Mouse (Mus musculus): ENCODE data around the gene Pkhd1. TPM values are rescaled to one million over a fixed set of nuclear protein-coding genes. Genes with fewer than 3 reads are reported as not detected.

Pkhd1 gene
- total and polyA plus RNA-seq, 2 experiments from 2014 or later: 0.38 TPM; not detected in 1

DNA sequence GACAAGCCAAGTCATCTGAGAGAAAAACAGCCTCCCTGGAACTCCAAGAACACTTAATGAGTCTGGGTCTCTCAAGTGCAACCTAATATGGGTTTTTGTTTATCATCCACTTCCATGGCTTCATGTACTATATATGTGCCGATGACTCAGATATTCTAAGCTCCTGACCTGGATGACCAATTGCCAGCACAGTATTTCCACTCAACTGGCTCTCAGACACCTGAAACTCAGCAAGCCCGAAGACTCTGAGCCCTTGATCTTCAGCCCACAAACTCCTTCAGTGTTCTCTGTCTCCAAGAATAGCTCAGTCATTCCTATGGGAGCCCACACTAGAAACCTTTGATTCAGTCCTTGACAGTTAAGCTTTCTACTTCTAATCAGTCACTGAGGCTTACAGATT is 17.0 kb upstream of the Pkhd1 start:
- Histone ChIP-seq H3K9me3 (replicated peaks; ENCODE audit: control insufficient read depth, low read length) (no peaks in the 10 kb centered on the region), H3K27ac (ENCODE audit: low read depth) (no peak overlapping the region), H3K4me2 (ENCODE audit: low read depth, low read length) (no peak overlapping the region), H3K27me3 (ENCODE audit: control insufficient read depth, insufficient read depth, low read length) (no peaks in the 10 kb centered on the region), H3K36me3 (replicated peaks; ENCODE audit: control insufficient read depth, insufficient read depth, low read length) (no peaks in the 10 kb centered on the region), H3K4me3 (ENCODE audit: low read depth, low read length) (no peak overlapping the region), H3K4me1 (ENCODE audit: control insufficient read depth, insufficient read depth) (no peaks in the 10 kb centered on the region), H3K9ac (replicated peaks; ENCODE audit: low read depth, low read length) (no peak overlapping the region)
- WGBS: 51% methylated on average over 2 of the region's 2 CpGs
- DNase-seq (ENCODE audit: low spot score) (no peak), ATAC-seq (ENCODE audit: insufficient read depth, low read depth) (no peak)
- TF ChIP-seq EP300 (IDR thresholded peaks at IDR 0.05; ENCODE audit: low read depth) (no peak), CTCF (IDR thresholded peaks at IDR 0.05; ENCODE audit: low read depth) (no peak)

DNA sequence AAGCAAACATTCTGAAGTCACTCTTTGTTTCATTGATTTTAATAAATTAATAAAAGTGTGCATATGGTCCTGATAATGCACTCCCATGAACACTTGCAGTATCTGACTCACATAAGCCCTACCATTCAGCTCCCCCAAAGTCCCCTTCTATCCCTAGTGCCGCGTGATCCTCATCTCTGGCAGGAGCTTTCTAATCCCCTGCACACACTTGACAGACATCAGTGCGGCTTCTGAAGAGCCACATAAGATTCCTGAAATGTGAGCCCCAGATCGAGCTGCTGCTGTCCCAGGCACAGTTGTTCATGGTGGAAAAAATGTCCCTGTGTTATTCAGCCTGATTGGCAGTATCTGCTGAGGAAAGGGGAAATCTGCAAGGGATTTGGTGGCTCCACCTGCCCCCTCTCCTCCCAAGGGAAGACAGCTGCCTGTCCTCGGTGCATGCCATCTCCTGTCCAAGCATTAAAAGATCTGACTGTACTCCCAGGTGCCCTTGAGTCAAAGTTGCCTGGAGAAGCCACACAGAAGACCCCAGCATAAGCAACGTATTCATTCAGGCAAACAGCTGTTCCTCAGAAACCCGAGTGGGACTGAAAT is 15.5 kb upstream of the Pkhd1 start:
- Histone ChIP-seq H3K9ac (replicated peaks; ENCODE audit: low read depth, low read length) (no peak overlapping the region), H3K4me1 (ENCODE audit: control insufficient read depth, insufficient read depth) (no peaks in the 10 kb centered on the region), H3K36me3 (replicated peaks; ENCODE audit: control insufficient read depth, insufficient read depth, low read length) (no peaks in the 10 kb centered on the region), H3K4me2 (ENCODE audit: low read depth, low read length) (no peak overlapping the region), H3K4me3 (ENCODE audit: low read depth, low read length) (no peak overlapping the region), H3K9me3 (replicated peaks; ENCODE audit: control insufficient read depth, low read length) (no peaks in the 10 kb centered on the region), H3K27ac (ENCODE audit: low read depth) (no peak overlapping the region), H3K27me3 (ENCODE audit: control insufficient read depth, insufficient read depth, low read length) (no peaks in the 10 kb centered on the region)
- no peak for DNase-seq (ENCODE audit: low spot score)
- 74% methylated on average over 7 of the region's 7 CpGs for WGBS
- no peak for ATAC-seq (ENCODE audit: insufficient read depth, low read depth)
- TF ChIP-seq CTCF (IDR thresholded peaks at IDR 0.05; ENCODE audit: low read depth): no peak
- no peak for TF ChIP-seq EP300 (IDR thresholded peaks at IDR 0.05; ENCODE audit: low read depth)

DNA sequence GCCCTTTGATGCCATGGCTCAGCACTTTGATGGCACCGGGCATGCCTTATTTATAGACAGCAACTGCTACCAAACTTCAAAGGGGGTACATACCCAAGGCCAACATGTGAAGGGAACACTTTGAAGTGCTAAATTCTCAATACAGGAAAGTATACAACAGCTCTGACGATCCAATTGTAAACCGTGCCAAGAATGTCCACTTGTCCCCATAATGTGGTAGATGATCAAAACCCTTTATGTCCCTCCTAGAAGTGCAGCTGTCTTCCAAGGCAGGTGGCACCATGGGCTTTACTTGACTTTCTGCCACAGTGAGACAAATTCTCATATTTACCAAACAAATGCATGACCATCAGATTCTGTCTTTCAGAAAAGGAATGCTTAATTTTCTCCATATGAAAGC is 6.7 kb upstream of the Pkhd1 start:
- H3K27me3 ChIP-seq (ENCODE audit: control insufficient read depth, insufficient read depth, low read length): no peaks in the 10 kb centered on the region
- no peak overlapping the region for H3K27ac ChIP-seq (ENCODE audit: low read depth)
- H3K4me2 ChIP-seq (ENCODE audit: low read depth, low read length): no peak overlapping the region
- H3K9ac ChIP-seq (replicated peaks; ENCODE audit: low read depth, low read length): no peak overlapping the region
- H3K4me1 ChIP-seq (ENCODE audit: control insufficient read depth, insufficient read depth): no peaks in the 10 kb centered on the region
- TF ChIP-seq EP300 (IDR thresholded peaks at IDR 0.05; ENCODE audit: low read depth) (no peak), CTCF (IDR thresholded peaks at IDR 0.05; ENCODE audit: low read depth) (no peak)
- WGBS: 75% methylated on average over 3 of the region's 3 CpGs
- H3K36me3 ChIP-seq (replicated peaks; ENCODE audit: control insufficient read depth, insufficient read depth, low read length): no peaks in the 10 kb centered on the region
- ATAC-seq (ENCODE audit: insufficient read depth, low read depth) (no peak), DNase-seq (ENCODE audit: low spot score) (no peak)
- H3K4me3 ChIP-seq (ENCODE audit: low read depth, low read length): no peak overlapping the region
- H3K9me3 ChIP-seq (replicated peaks; ENCODE audit: control insufficient read depth, low read length): no peaks in the 10 kb centered on the region

GRCm38 (mm10) chr1:20623375-20623774 is 5.5 kb upstream of the Pkhd1 start:
- Histone ChIP-seq H3K27me3 (ENCODE audit: control insufficient read depth, insufficient read depth, low read length) (no peaks in the 10 kb centered on the region), H3K9me3 (replicated peaks; ENCODE audit: control insufficient read depth, low read length) (no peaks in the 10 kb centered on the region), H3K9ac (replicated peaks; ENCODE audit: low read depth, low read length) (no peak overlapping the region), H3K36me3 (replicated peaks; ENCODE audit: control insufficient read depth, insufficient read depth, low read length) (no peaks in the 10 kb centered on the region), H3K27ac (ENCODE audit: low read depth) (no peak overlapping the region), H3K4me2 (ENCODE audit: low read depth, low read length) (no peak overlapping the region), H3K4me1 (ENCODE audit: control insufficient read depth, insufficient read depth) (no peaks in the 10 kb centered on the region), H3K4me3 (ENCODE audit: low read depth, low read length) (no peak overlapping the region)
- 74% methylated on average over 4 of the region's 4 CpGs for WGBS
- DNase-seq (ENCODE audit: low spot score): no peak
- ATAC-seq (ENCODE audit: insufficient read depth, low read depth): no peak
- TF ChIP-seq EP300 (IDR thresholded peaks at IDR 0.05; ENCODE audit: low read depth) (no peak), CTCF (IDR thresholded peaks at IDR 0.05; ENCODE audit: low read depth) (no peak)

DNA sequence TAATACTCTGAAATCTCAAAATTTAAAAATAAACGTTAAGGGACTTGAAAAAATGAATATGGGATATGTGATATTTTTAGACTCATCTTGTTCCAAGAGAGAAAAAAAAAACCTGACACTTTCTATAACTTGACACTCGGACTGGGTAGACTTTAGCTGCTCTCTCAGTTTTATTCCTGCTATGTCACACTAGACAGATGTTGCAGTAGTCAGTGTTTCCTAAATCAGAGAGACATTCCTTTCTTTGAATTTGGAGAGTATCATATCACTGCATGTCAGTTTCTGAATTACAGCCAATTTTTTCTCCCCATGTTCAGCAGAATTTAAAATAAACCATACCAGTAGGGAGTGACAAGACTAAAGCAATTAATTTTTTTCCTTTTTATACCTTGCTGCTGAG is 2.7 kb upstream of the Pkhd1 start:
- no peak for ATAC-seq (ENCODE audit: insufficient read depth, low read depth)
- H3K27ac ChIP-seq (ENCODE audit: low read depth): no peak overlapping the region
- H3K4me1 ChIP-seq (ENCODE audit: control insufficient read depth, insufficient read depth): no peaks in the 10 kb centered on the region
- H3K9me3 ChIP-seq (replicated peaks; ENCODE audit: control insufficient read depth, low read length): no peaks in the 10 kb centered on the region
- WGBS: 31% methylated on average over 2 of the region's 2 CpGs
- no peaks in the 10 kb centered on the region for H3K36me3 ChIP-seq (replicated peaks; ENCODE audit: control insufficient read depth, insufficient read depth, low read length)
- H3K27me3 ChIP-seq (ENCODE audit: control insufficient read depth, insufficient read depth, low read length): no peaks in the 10 kb centered on the region
- no peak overlapping the region for H3K4me3 ChIP-seq (ENCODE audit: low read depth, low read length)
- no peak overlapping the region for H3K4me2 ChIP-seq (ENCODE audit: low read depth, low read length)
- TF ChIP-seq EP300 (IDR thresholded peaks at IDR 0.05; ENCODE audit: low read depth): no peak
- H3K9ac ChIP-seq (replicated peaks; ENCODE audit: low read depth, low read length): no peak overlapping the region
- DNase-seq (ENCODE audit: low spot score): no peak

GRCm38 (mm10) chr1:20619363-20619762 is 1.5 kb upstream of the Pkhd1 start:
- TF ChIP-seq CTCF (IDR thresholded peaks at IDR 0.05; ENCODE audit: low read depth) (no peak), EP300 (IDR thresholded peaks at IDR 0.05; ENCODE audit: low read depth) (no peak)
- Histone ChIP-seq H3K9ac (replicated peaks; ENCODE audit: low read depth, low read length) (no peak overlapping the region), H3K4me3 (ENCODE audit: low read depth, low read length) (no peak overlapping the region), H3K4me1 (ENCODE audit: control insufficient read depth, insufficient read depth) (no peaks in the 10 kb centered on the region), H3K27ac (ENCODE audit: low read depth) (no peak overlapping the region), H3K27me3 (ENCODE audit: control insufficient read depth, insufficient read depth, low read length) (no peaks in the 10 kb centered on the region), H3K4me2 (ENCODE audit: low read depth, low read length) (no peak overlapping the region), H3K9me3 (replicated peaks; ENCODE audit: control insufficient read depth, low read length) (no peaks in the 10 kb centered on the region), H3K36me3 (replicated peaks; ENCODE audit: control insufficient read depth, insufficient read depth, low read length) (no peaks in the 10 kb centered on the region)
- DNase-seq (ENCODE audit: low spot score) (no peak), ATAC-seq (ENCODE audit: insufficient read depth, low read depth) (no peak)
- WGBS: 16% methylated on average over 3 of the region's 3 CpGs
